In the genomic region with DNA sequence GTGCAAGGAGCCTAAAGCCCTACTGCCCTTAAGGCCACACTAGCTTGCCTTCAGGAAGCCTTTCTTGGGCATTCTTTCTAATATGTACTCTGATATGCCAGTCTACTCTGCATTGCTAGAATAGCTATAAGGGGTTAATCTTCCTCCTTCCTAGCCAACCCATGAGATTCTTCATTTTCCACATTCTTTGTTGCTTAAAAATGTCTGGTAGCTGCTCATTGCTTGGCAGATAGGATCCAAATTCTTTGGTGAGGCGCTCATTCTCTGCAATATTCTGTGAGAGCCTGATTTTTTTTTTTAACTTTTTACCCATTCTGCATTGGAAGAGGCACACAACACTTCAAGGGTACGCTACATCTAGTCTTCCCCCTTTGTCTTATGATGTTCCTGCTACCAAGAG, we compare ENCODE assay signal across 21 mouse cellular contexts.
A peak's percentile ranks its signal among the peaks of the same experiment; 100 is the strongest.
DNase-seq lines count a peak whose midpoint lies in the region; ATAC-seq and TF ChIP-seq lines count a peak whose summit lies in the region.
"Had no signal": no experiment of that assay in that cellular context is flagged by ENCODE, and none has a peak within 500 bp of the region (broad histone marks: within the 10 kb centered on the region; RNA-seq: fewer than 3 reads in every experiment).

No protein-coding gene starts in this region.

- no peak for DNase-seq in heart, adult 2 months
- DNase-seq in 3T3-L1 (ENCODE audit: low read depth, low spot score) = peak; percentile 64
- peak; percentile 21 for DNase-seq in NIH3T3 (ENCODE audit: low read depth)
- DNase-seq in adrenal gland, postnatal 25 days = no peak
- no peak for DNase-seq in testis, postnatal 10 days (ENCODE audit: low spot score)
- DNase-seq: adrenal gland, adult 2 months; adrenal gland, postnatal 10 days; adrenal gland, postnatal 36 days; cerebellum, adult 11-12 months; cerebellum, adult 2 months; cerebellum, adult 9-10 months; cerebellum, postnatal 10 days; cerebellum, postnatal 25 days had no signal

- H3K27me3 ChIP-seq in heart, embryonic 13.5 days (replicated peaks) = no peaks in the 10 kb centered on the region
- no peaks in the 10 kb centered on the region for H3K27me3 ChIP-seq in heart, adult 2 months (ENCODE audit: control insufficient read depth, insufficient read depth, low read length)
- H3K27me3 ChIP-seq: embryonic facial prominence, embryonic 12.5 days; forebrain, embryonic 12.5 days had no signal

- peaks cover 25% of the 10 kb centered on the region for H3K4me1 ChIP-seq in heart, embryonic 13.5 days
- H3K4me1 ChIP-seq in heart, adult 2 months (ENCODE audit: control insufficient read depth, insufficient read depth, low read length) = no peaks in the 10 kb centered on the region
- H3K4me1 ChIP-seq: forebrain, embryonic 10.5 days; forebrain, embryonic 12.5 days had no signal

- H3K9me3 ChIP-seq in heart, embryonic 13.5 days = no peaks in the 10 kb centered on the region
- H3K9me3 ChIP-seq: embryonic facial prominence, embryonic 10.5 days; embryonic facial prominence, embryonic 12.5 days; forebrain, embryonic 10.5 days; forebrain, embryonic 12.5 days had no signal

- TF ChIP-seq POLR2A in heart, adult 2 months (IDR thresholded peaks at IDR 0.05; ENCODE audit: insufficient read depth, low read depth, low read length) = no peak

- 0 out of 2 replicates have a peak overlapping the region, but pooled peaks have one; percentile 15 for H3K27ac ChIP-seq in heart, embryonic 13.5 days (replicated peaks)
- no peak overlapping the region for H3K27ac ChIP-seq in heart, adult 2 months
- H3K27ac ChIP-seq: embryonic facial prominence, embryonic 10.5 days; embryonic facial prominence, embryonic 12.5 days; forebrain, embryonic 10.5 days; forebrain, embryonic 12.5 days had no signal

- no peak overlapping the region for H3K4me2 ChIP-seq in heart, embryonic 13.5 days
- H3K4me2 ChIP-seq: embryonic facial prominence, embryonic 12.5 days; forebrain, embryonic 12.5 days had no signal

- 78% methylated on average over 2 of the region's 2 CpGs for WGBS in heart, embryonic 13.5 days
- 80% methylated on average over 2 of the region's 2 CpGs for WGBS in heart, adult 2 months

- no peak overlapping the region for H3K9ac ChIP-seq in heart, embryonic 13.5 days
- no peak overlapping the region for H3K9ac ChIP-seq in heart, adult 2 months (ENCODE audit: low read depth, low read length)
- H3K9ac ChIP-seq: embryonic facial prominence, embryonic 12.5 days; forebrain, embryonic 12.5 days had no signal

- no peak overlapping the region for H3K4me3 ChIP-seq in heart, embryonic 13.5 days
- H3K4me3 ChIP-seq in heart, adult 2 months = no peak overlapping the region
- H3K4me3 ChIP-seq: embryonic facial prominence, embryonic 10.5 days; embryonic facial prominence, embryonic 12.5 days; erythroblast, embryonic 14.5 days; forebrain, embryonic 10.5 days; forebrain, embryonic 12.5 days had no signal

- no peak for TF ChIP-seq EP300 in heart, adult 2 months (IDR thresholded peaks at IDR 0.05; ENCODE audit: insufficient read depth, low read depth, low read length)

- TF ChIP-seq CTCF in heart, adult 2 months (IDR thresholded peaks at IDR 0.05) = no peak

- no peaks in the 10 kb centered on the region for H3K79me2 ChIP-seq in heart, adult 2 months (replicated peaks; ENCODE audit: control insufficient read depth, insufficient read depth, low read length)

- ATAC-seq in heart, embryonic 13.5 days (ENCODE audit: extremely low read depth, insufficient number of reproducible peaks, low FRiP score, low TSS enrichment) = no peak
- ATAC-seq: forebrain, embryonic 14.5 days; forebrain, embryonic 16.5 days had no signal

- intact Hi-C loops in heart, adult 2 months (cut with DNase I) = no loop called here

- no peaks in the 10 kb centered on the region for H3K36me3 ChIP-seq in heart, embryonic 13.5 days
- no peaks in the 10 kb centered on the region for H3K36me3 ChIP-seq in heart, adult 2 months (ENCODE audit: control insufficient read depth, insufficient read depth, low read length)
- H3K36me3 ChIP-seq: embryonic facial prominence, embryonic 10.5 days; embryonic facial prominence, embryonic 12.5 days; forebrain, embryonic 10.5 days; forebrain, embryonic 12.5 days had no signal

Comparison
In these comparisons a context has a peak if more than half of its experiments do, and no peak if none do; other contexts are left out.
1. DNase-seq: peak in 3T3-L1 (single experiment) and NIH3T3 (single experiment); none in heart, adult 2 months (0 of 2), adrenal gland, postnatal 25 days (single experiment) and testis, postnatal 10 days (single experiment).